Mouse (Mus musculus) adrenal gland, adult 10 weeks (tissue): ENCODE data around the gene Gm7030. TPM values are rescaled to one million over a fixed set of nuclear protein-coding genes. Genes with fewer than 3 reads are reported as not detected.

Experiments
- polyA plus RNA-seq: library from polyadenylated mRNA; stranded (reverse); fragments of 350-450 nt; fragmentation: Illumina TruSeq; extraction: RNeasy Lipid Tissue Mini Kit (QIAGEN cat#74804); gene quantifications from one replicate; pipeline ENCODE4 v1.2.3, GENCODE M21; 2014; ENCODE audit warnings: low read depth, low replicate concordance

Gm7030 gene
- polyA plus RNA-seq = not detected

DNA sequence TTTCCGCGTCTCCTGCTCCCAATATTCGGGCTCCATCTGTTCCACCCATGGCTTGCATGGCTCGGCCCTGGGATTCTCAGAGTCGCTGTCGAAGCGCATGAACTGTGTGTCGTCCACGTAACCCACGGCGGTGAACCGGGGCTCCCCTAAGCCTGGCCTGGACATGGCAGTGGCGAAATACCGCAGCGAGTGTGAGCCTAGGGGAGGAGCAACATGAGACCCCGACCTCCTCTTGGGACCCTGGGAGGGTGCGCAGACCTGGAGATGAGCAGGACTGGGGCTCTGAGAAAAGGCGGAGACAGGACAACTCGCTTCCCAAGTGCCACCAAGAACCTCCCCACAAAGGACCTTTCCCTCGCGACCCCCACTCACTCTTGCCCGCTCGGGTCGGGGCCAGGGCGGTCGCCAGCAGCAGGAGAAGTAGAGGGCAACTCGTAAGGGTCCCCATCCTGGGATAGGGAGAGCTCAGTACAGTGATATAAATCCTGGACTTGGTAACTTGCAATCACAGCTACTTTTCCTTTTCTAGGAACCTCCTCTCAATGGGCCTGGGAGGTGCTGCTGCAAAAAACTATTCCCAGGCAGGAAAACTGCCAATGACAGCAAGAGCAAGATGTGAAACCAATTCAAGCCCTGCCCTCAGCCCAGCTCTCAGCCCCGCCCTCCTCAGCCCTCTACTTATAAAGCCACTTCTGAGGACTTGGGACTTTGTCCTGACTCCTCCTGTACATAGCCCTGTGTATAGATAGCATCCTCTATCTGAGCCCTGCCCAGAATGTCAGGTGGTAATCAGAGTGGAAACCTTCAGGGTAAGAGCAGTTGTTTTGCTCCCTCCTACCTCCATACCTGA lies at the start of gene Gm7030:
Gene Gm7030, minus strand, starts transcription at position 458 of the 850 bp plus-strand sequence.

DNA sequence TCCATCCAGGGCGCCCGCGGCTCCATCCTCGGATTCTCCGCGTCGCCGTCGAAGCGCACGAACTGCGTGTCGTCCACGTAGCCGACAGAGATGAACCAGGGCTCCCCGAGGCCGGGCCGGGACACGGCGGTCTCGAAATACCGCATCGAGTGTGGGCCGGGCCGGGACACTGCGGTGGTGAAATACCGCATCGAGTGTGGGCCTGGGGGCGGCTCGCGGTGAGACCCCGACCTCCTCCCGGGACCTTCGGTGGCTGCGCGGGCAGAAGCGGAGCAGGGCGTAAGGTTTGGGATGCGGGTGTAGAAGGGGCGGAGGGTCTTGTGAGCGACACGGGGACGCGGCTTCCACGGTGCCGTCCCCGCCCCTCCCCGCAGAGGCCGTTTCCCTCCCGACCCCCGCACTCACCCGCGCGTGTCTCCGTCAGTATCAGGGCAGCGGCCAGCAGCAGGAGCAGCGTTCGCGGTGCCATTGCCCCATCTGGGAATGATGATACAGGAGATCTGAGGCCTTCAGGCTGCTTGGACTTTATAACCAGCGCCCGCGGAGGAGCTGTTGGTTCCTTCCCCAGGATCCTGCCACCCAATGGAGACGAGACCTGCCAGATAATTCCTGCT lies 38.9 kb upstream of the Gm7030 start, which contains the start of gene Gm8909:
Gene Gm8909, minus strand, starts transcription at position 499 of the 614 bp plus-strand sequence.

DNA sequence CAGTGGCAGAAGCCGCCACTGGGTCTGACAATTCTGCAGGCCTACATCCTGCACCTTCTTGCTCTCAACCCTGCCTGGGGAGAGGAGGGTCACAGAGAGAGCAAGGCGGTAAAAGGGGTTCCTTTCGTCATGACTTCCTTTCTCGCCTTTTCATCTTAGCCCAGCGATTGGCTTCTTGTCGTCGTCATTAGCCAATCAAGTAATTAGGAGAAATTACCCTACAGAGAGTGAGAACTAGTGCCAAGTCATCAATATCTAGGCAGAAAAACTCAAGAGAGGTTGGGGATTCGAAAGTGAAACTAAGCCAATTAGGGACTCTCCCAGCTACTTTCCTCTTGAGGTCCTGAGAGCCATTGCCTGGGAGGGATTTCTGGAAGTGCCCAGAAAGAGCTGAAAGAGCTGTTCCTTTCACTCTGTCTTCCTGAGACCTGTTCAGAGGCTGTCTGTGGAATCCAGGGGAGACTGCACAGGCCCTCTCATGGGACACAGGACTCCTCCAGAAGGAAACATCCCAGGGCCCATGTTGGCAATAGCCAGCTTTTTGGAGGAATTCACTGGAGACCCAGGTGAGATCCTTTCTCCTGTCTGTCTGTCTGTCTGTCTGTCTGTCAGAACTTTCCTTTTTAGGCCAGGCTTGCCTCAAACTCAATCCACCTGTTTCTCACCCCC lies 7.7 kb downstream of the Gm7030 start, which contains the start of gene Gm19684:
Gene Gm19684, plus strand, starts transcription at position 327 of the 669 bp plus-strand sequence.

Other genes with a start within 250 kb of the Gm7030 start
- 22.4 TPM for gene Dhx16, start 249.6 kb downstream of the Gm7030 start, polyA plus RNA-seq
- gene 2310061I04Rik, start 232.0 kb downstream of the Gm7030 start, polyA plus RNA-seq = 21.6 TPM
- gene Atat1, start 219.3 kb downstream of the Gm7030 start, polyA plus RNA-seq = 8.3 TPM
- 19.3 TPM for gene Mrps18b, start 213.0 kb downstream of the Gm7030 start, polyA plus RNA-seq
- gene Ppp1r10, start 213.0 kb downstream of the Gm7030 start, polyA plus RNA-seq = 48.2 TPM
- gene Abcf1, start 159.7 kb downstream of the Gm7030 start, polyA plus RNA-seq = 47.8 TPM
- gene Gnl1, start 149.6 kb downstream of the Gm7030 start, polyA plus RNA-seq = 1.4 TPM
- 2.4 TPM for gene Prr3, start 149.2 kb downstream of the Gm7030 start, polyA plus RNA-seq
- 8.5 TPM for gene H2-T24, start 108.9 kb downstream of the Gm7030 start, polyA plus RNA-seq
- 3.4 TPM for gene H2-T23, start 96.6 kb downstream of the Gm7030 start, polyA plus RNA-seq
- 13.1 TPM for gene H2-T22, start 86.7 kb downstream of the Gm7030 start, polyA plus RNA-seq
- not detected for gene Gm6034, start 86.5 kb downstream of the Gm7030 start, polyA plus RNA-seq
- not detected for gene Gm11127, start 71.1 kb downstream of the Gm7030 start, polyA plus RNA-seq
- not detected for gene Gm19684, start 7.7 kb downstream of the Gm7030 start, polyA plus RNA-seq
- not detected for gene Gm8909, start 39.1 kb upstream of the Gm7030 start, polyA plus RNA-seq
- gene H2-T3, start 60.9 kb upstream of the Gm7030 start, polyA plus RNA-seq = not detected
- 4.4 TPM for gene Rpp21, start 128.6 kb upstream of the Gm7030 start, polyA plus RNA-seq
- gene Trim39, start 142.8 kb upstream of the Gm7030 start, polyA plus RNA-seq = 14.8 TPM
- gene H2-M10.2, start 157.1 kb upstream of the Gm7030 start, polyA plus RNA-seq = not detected
- gene H2-M10.1, start 196.7 kb upstream of the Gm7030 start, polyA plus RNA-seq = not detected
- gene H2-M10.3, start 239.0 kb upstream of the Gm7030 start, polyA plus RNA-seq = not detected